Mouse (Mus musculus) neural tube, embryonic 13.5 days (tissue): ENCODE measurements around the gene Kif3c. TPM values are rescaled to one million over a fixed set of nuclear protein-coding genes. Genes with fewer than 3 reads are reported as not detected.
"Not testable (repeated sequence)": the region's sequence is repeated elsewhere in the genome, so short reads cannot be mapped to it uniquely, and the experiment has no call there.

Experiments
- ATAC-seq: fragments of 200-750 bp; cut with Nextera tagmentation; 2 replicates; pipeline ENCODE4 v1.8.0; 2017; ENCODE audit warnings: low read depth, mild to moderate bottlenecking, moderate TSS enrichment, moderate library complexity
- H3K27ac ChIP-seq: fragments of 300-500 bp; sonication (generic); replicated peaks from 2 replicates; pipeline ENCODE4 v1.5.1; 2015; ENCODE audit warnings: moderate library complexity, mild to moderate bottlenecking, inconsistent platforms
- H3K27me3 ChIP-seq: fragments of 300-500 bp; sonication (generic); 2 replicates; pipeline ENCODE4 v1.6.1; 2015; ENCODE audit warnings: mild to moderate bottlenecking, inconsistent platforms
- H3K36me3 ChIP-seq: fragments of 300-500 bp; sonication (generic); 2 replicates; pipeline ENCODE4 v1.6.1; 2015; ENCODE audit warnings: mild to moderate bottlenecking, inconsistent platforms
- H3K4me1 ChIP-seq: fragments of 300-500 bp; sonication (generic); replicated peaks from 2 replicates; pipeline ENCODE4 v1.6.1; 2015; ENCODE audit warnings: inconsistent platforms
- H3K4me2 ChIP-seq: fragments of 300-500 bp; sonication (generic); 2 replicates; pipeline ENCODE4 v1.6.1; 2015; ENCODE audit warnings: inconsistent platforms, mild to moderate bottlenecking, moderate library complexity
- H3K4me3 ChIP-seq: fragments of 300-500 bp; sonication (generic); 2 replicates; pipeline ENCODE4 v1.5.1; 2015; ENCODE audit warnings: mild to moderate bottlenecking, inconsistent platforms
- H3K9ac ChIP-seq: fragments of 300-500 bp; sonication (generic); 2 replicates; pipeline ENCODE4 v1.6.1; 2015; ENCODE audit warnings: moderate library complexity, mild to moderate bottlenecking, inconsistent platforms
- H3K9me3 ChIP-seq: fragments of 300-500 bp; sonication (generic); 2 replicates; pipeline ENCODE4 v1.6.1; 2016; ENCODE audit warnings: inconsistent platforms
- WGBS: fragments of 180-500 bp; shearing (Covaris S2); methylation state at CpG from one replicate; pipeline ENCODE4 v1.1.7; 2015; 5-methylcytosine and 5-hydroxymethylcytosine counted together
- polyA plus RNA-seq: library from polyadenylated mRNA; unstranded; fragments of >200 nt; fragmentation: Nextera tagmentation; extraction: Ambion mirVana; gene quantifications from 2 replicates; pipeline ENCODE4 v1.2.1, GENCODE M21; 2015

Kif3c gene
- polyA plus RNA-seq, 1 experiment from 2014 or later = 77.3 TPM

DNA sequence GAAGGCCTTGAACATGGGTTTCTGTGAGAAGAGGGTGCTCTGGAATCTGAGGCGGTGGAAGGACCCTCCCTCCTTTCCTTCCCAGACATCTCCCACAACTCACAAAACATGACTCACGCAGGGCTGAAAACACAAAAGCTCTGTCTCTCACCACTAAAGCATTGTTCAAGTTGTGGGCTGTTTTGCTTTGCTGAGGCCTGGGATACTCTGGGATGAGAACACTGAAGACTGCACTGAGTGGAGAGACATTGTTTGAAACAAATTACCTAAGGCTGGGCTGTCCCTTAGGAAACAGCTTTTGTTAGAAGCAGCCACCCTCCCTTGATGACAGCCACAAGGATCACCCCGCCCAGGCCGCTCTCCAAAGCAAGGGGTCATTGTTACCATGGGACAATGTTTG lies 28.2 kb downstream of the Kif3c start:
- Histone ChIP-seq H3K4me3 (no peak overlapping the region), H3K4me2 (no peak overlapping the region), H3K36me3 (peaks cover 80% of the 10 kb centered on the region), H3K4me1 (no peaks in the 10 kb centered on the region), H3K27me3 (no peaks in the 10 kb centered on the region), H3K9ac (no peak overlapping the region), H3K9me3 (no peaks in the 10 kb centered on the region), H3K27ac (no peak overlapping the region)
- ATAC-seq = no peak
- WGBS = 70% methylated on average over 4 of the region's 4 CpGs

DNA sequence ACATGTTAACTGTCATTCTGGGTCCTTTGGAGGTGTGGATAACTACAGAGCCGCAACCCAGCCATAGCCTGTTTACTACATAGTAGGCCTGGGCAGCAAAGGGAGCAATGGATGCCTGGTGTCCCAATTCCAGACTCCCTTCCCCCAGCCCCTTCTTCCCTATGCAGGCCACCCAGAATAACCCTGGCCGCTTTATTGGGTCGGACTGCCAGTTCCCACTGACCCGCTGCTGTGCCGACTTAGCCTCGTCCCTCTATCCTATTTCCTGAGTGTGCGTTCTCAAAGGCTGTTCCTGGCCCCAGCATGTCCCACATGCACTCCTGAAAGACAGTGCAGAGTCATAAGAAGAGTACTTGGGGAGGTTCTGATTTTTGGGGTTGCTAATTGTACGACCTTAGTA lies 32.0 kb downstream of the Kif3c start:
- H3K9ac ChIP-seq = no peak overlapping the region
- peaks cover 77% of the 10 kb centered on the region for H3K36me3 ChIP-seq
- no peaks in the 10 kb centered on the region for H3K4me1 ChIP-seq
- H3K27me3 ChIP-seq = no peaks in the 10 kb centered on the region
- H3K4me2 ChIP-seq = no peak overlapping the region
- 93% methylated on average over 8 of the region's 8 CpGs for WGBS
- H3K4me3 ChIP-seq = no peak overlapping the region
- no peak overlapping the region for H3K27ac ChIP-seq
- H3K9me3 ChIP-seq = no peaks in the 10 kb centered on the region
- no peak for ATAC-seq

DNA sequence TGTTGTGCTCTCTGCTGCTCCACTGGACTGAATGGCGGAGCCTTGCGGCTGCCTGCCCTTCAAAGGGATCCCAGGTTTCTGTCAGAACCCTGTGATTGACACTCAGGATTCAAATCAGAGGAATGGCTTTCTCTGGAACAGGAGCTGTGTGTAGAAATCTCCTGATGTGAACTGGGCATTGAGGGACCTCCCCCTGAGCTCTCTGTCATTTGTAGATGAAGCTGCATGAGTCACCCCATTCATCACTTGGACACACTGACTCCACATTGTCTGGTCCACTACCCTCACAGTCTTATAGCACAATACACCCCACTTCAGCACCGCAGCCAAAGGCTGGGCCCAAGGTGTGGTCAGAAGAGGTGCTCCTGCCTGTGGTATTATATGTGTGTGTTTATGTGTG lies 40.7 kb downstream of the Kif3c start:
- ATAC-seq, H3K4me2 ChIP-seq, H3K9me3 ChIP-seq, H3K27me3 ChIP-seq, H3K4me3 ChIP-seq, H3K4me1 ChIP-seq, H3K27ac ChIP-seq, H3K9ac ChIP-seq: not testable (repeated sequence)
- H3K36me3 ChIP-seq = peaks cover 55% of the 10 kb centered on the region
- 87% methylated on average over 3 of the region's 3 CpGs for WGBS

DNA sequence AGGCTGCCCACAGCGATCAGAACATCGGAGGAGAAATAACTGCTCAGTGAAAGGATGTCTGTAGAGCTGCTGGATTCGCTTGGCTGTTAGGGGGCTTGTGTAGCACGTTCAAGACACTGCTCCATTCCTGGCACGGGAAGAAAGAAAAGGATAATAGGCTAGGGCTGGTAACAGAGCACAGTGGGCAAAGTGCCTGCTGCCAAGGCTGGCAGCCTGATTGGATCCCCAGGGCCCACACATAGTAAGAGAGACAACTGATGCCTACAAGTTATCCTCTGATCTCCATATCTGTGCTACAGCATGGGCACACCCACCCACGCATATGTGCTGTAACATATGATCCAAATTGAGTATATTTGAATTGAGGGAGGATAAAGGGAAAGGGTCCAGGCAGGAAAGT lies 41.7 kb downstream of the Kif3c start:
- Histone ChIP-seq H3K4me3 (no peak overlapping the region), H3K9me3 (no peaks in the 10 kb centered on the region), H3K4me1 (no peaks in the 10 kb centered on the region), H3K36me3 (peaks cover 46% of the 10 kb centered on the region), H3K27me3 (no peaks in the 10 kb centered on the region), H3K4me2 (no peak overlapping the region), H3K27ac (no peak overlapping the region), H3K9ac (no peak overlapping the region)
- WGBS = 88% methylated on average over 6 of the region's 6 CpGs
- ATAC-seq = no peak

DNA sequence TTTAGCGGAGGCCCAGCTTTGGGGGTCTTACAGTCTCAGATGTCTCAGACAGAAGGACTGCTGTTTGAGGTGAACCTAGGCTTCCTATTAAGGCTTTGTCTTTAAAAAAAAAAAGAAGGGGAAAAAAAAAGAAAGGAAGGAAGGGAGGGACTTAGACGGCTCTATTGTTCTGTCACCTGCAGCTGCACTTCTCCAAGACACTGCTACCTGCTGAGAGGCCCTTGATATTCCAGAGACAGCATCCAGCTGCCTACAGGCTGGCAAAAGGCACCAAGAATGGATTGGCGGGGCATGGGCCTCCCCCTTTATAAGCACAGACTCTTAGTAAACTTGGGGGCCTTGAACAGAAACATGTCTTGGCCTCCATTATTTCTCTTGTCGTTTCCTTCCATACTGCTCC lies 50.0 kb downstream of the Kif3c start:
- Histone ChIP-seq H3K9me3 (no peaks in the 10 kb centered on the region), H3K27ac (no peak overlapping the region), H3K9ac (no peak overlapping the region), H3K4me2 (no peak overlapping the region), H3K36me3 (peaks cover 15% of the 10 kb centered on the region; the same call in 1 of the 2 replicates), H3K4me3 (no peak overlapping the region), H3K4me1 (no peaks in the 10 kb centered on the region), H3K27me3 (no peaks in the 10 kb centered on the region)
- 84% methylated on average over 4 of the region's 4 CpGs for WGBS
- ATAC-seq = no peak

DNA sequence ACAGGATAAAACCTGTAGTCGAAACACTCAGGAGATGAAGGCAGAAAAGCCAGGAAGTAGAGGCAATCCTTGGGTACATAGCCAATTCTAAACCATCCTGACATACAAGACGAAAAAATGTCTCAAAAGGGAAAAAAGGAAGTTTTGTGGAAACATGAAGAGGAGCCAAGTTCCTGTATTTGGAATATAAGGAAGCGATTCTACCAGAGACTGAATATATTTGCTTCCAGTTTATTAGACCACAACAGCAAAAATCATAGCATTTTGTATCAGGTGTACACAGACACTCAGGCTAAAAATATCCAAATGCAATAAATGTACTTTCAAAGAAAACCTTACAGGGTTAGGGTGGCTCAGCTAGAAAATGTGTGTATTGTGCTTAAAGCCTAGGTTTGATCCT lies 53.8 kb downstream of the Kif3c start:
- H3K27ac ChIP-seq = no peak overlapping the region
- no peak overlapping the region for H3K4me3 ChIP-seq
- peaks cover 31% of the 10 kb centered on the region for H3K36me3 ChIP-seq
- 92% methylated on average over 3 of the region's 3 CpGs for WGBS
- H3K4me1 ChIP-seq = no peaks in the 10 kb centered on the region
- H3K27me3 ChIP-seq = no peaks in the 10 kb centered on the region
- no peaks in the 10 kb centered on the region for H3K9me3 ChIP-seq
- no peak overlapping the region for H3K4me2 ChIP-seq
- no peak for ATAC-seq
- no peak overlapping the region for H3K9ac ChIP-seq

DNA sequence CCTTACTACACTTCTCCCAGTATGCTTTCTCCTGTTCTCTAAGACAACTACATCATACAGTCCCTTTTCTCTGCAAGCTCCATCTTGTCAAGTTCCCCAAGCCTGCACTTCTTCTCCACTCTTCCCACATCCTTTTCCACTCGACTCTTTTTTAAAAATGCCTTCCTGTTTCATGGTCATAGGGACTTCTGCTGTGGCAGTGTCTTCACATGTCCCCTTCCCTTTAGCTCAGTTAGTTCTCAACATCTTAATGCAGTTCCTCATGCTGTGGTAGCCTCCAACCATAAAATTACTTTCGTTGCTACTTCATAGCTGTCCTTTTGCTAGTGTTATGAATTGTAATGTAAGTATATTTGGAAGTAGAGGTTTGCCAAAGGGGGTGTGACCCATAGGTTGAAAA lies 55.6 kb downstream of the Kif3c start:
- WGBS = 92% methylated on average over 2 of the region's 2 CpGs
- no peaks in the 10 kb centered on the region for H3K27me3 ChIP-seq
- no peak for ATAC-seq
- no peak overlapping the region for H3K9ac ChIP-seq
- H3K27ac ChIP-seq = no peak overlapping the region
- H3K4me1 ChIP-seq = peaks cover 14% of the 10 kb centered on the region
- H3K9me3 ChIP-seq = no peaks in the 10 kb centered on the region
- no peak overlapping the region for H3K4me2 ChIP-seq
- H3K36me3 ChIP-seq = peaks cover 28% of the 10 kb centered on the region
- H3K4me3 ChIP-seq = no peak overlapping the region

DNA sequence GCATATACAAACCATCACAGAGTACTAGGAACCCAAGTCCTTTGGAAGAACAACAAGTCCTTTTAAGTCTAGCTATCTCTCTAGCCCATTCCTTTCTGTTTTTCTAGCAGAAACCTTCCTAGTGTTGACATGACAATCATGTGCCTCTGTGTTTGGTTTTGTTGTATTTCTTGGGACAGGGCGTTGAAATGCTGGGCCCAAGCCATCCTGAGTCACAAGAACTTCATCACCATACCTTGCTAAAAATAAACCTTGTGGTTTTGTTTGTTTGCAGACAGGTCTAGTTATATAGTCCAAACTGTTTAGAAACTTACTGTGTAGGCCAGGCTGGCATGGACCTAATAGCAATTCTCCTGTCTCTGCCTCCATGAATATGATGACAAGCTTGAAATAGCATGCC lies 57.9 kb downstream of the Kif3c start:
- no peaks in the 10 kb centered on the region for H3K9me3 ChIP-seq
- WGBS = 100% methylated on average over 1 of the region's 1 CpGs
- H3K36me3 ChIP-seq = peaks cover 16% of the 10 kb centered on the region
- H3K27ac ChIP-seq = no peak overlapping the region
- no peak overlapping the region for H3K9ac ChIP-seq
- H3K27me3 ChIP-seq = no peaks in the 10 kb centered on the region
- H3K4me2 ChIP-seq = no peak overlapping the region
- H3K4me3 ChIP-seq = no peak overlapping the region
- no peak for ATAC-seq
- peaks cover 17% of the 10 kb centered on the region for H3K4me1 ChIP-seq

DNA sequence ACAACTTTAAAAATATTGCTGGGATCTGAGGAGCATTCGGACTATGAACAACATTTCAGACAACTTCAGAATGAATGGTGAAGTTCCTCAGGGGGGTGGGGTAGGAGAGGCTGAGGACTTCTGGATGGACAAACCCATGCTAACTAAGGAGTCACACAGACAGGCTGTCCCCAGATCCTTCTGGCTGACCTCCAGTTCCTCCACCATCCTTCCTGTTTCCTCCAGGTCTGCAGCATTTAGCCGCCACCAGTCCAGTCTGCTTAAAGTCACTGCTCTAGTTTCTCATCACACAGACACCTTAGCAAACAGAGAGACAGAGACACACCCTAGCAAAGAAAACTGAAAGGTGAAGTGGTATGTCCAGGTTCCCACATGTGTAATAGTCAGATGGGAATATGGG lies 59.2 kb downstream of the Kif3c start:
- Histone ChIP-seq H3K4me2 (no peak overlapping the region), H3K4me1 (peaks cover 26% of the 10 kb centered on the region), H3K9me3 (no peaks in the 10 kb centered on the region), H3K4me3 (no peak overlapping the region), H3K9ac (no peak overlapping the region), H3K27me3 (no peaks in the 10 kb centered on the region), H3K27ac (no peak overlapping the region), H3K36me3 (peaks cover 16% of the 10 kb centered on the region)
- WGBS = 90% methylated on average over 2 of the region's 2 CpGs
- no peak for ATAC-seq

DNA sequence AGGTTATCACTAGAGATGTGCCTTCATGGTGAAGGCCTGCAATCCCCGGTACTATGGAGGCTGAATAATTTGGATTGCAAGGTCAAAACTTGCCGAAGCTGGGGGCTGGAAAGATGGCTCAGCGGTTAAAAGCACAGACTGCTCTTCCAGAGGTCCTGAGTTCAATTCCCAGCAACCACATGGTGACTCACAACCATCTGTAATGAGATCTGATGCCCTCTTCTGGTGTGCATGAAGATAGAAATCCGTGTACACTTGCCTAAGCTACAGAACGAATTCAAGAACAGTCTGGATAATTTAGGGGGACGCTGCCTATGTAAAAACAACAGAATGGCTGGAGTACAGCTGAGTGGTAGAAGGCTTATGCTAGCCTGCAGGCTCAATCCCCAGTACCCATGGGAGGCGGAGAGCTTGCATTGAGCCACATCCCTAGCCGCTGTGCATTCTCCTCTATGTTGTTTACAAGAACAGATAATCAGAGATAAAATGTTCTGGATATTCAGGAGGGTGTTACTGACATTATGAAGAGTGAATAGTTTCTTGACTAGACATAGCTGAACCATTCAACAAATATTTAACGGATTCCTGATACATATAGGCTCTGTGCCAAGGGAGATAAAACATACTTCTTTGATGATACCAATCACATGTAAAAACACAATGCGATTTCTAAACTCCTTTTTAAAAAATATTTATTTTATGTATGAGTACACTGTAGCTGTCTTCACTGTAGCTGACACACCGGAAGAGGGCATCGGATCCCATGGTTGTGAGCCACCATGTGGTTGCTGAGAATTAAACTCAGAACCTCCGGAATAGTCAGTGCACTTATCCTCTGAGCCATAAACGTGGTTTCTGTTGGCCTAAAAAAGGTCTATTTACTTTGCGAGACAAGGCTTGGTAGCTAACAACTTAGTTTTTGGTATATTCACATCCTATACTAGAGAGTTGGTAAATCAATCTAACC lies 60.7 kb downstream of the Kif3c start:
- WGBS = 47% methylated on average over 15 of the region's 15 CpGs
- H3K4me1 ChIP-seq = peaks cover 26% of the 10 kb centered on the region

DNA sequence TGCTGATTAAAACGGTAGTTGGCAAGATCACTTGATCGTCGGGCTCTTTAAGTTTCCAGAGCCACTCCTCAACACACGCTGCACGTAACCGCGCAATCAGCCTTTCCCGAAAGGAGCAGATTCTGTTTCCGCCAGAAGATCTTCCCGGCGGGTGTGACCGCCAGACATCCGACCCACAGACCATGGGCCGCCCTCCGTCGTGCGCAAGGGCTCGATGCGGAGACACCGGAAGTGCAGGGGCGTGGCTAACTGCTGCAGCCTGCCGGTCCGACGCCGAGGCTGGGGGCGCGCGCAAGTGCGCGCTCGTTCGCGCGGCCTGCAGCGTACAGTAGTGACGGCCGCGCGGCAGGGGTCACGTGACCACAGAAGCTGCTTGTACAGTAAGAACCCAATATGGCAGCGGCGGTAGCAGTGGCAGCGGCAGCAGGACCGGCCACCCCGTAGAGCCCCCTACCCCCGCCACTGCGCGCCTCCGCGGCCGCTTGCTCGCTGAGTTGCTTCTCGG lies 61.6 kb downstream of the Kif3c start, which contains the start of gene Asxl2:
Gene Asxl2 (plus strand): TSS at position 328 of the 505 bp plus-strand sequence.
- Histone ChIP-seq H3K9me3 (no peaks in the 10 kb centered on the region), H3K4me1 (peaks cover 29% of the 10 kb centered on the region), H3K27me3 (no peaks in the 10 kb centered on the region), H3K36me3 (peaks cover 14% of the 10 kb centered on the region), H3K9ac (peak within 1 kb of the TSS; percentile 91), H3K4me2 (peak within 1 kb of the TSS; percentile 69), H3K4me3 (peak within 1 kb of the TSS; percentile 96), H3K27ac (peak within 1 kb of the TSS; percentile 95)
- WGBS = under 1% methylated on average over 53 of the region's 53 CpGs
- peak; percentile 95 for ATAC-seq

More for the DNA sequence above, 60.7 kb downstream of the Kif3c start:
- Histone ChIP-seq H3K9me3 (no peaks in the 10 kb centered on the region), H3K27ac (peak overlapping the region; percentile 95), H3K4me3 (peak overlapping the region; percentile 96), H3K36me3 (peaks cover 16% of the 10 kb centered on the region), H3K4me2 (peak overlapping the region; percentile 69), H3K9ac (peak overlapping the region; percentile 66), H3K27me3 (no peaks in the 10 kb centered on the region)
- peak; percentile 63 for ATAC-seq

DNA sequence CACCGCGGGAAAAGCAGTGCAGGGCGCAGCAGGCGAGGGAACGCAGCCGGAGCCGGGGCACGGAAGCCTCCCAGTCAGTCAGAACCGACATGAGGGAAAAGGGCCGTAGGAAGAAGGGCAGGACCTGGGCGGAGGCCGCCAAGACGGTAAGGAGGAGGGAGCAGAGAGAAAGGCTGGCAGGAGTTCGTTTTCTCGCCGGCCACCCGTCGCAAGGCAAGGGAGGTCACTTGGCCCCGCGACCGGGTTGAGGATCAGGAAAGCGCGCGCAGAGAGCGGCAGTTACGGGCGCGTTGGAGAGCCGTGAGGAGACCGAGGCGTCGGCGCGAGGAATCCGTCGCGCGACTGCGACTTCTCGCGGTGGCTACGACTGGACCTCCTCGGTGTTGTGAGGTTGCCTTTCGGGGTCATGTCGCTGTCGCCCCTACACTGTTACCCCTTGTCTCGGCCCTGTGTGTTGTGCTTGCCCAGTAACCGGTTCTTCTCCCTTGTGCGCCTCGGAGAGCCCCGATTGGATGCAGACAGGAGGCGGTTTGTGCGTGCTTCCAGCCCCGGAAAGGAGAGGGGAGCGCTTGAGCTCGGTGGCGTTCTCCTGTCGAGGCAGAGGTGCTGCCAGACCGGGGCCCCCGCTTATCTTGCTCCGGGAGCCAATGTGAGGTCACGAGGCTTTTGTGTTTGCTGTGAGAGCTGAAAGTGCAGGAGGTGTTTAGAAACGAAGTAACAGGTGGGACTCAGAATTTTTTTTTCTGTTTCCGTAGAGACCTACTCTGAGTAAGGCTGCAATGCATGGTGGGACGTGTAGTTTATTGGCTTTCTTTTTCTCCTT lies 62.3 kb downstream of the Kif3c start:
- peaks cover 33% of the 10 kb centered on the region for H3K4me1 ChIP-seq
- ATAC-seq = peak; percentile 65
- H3K9me3 ChIP-seq = no peaks in the 10 kb centered on the region
- peaks cover 7% of the 10 kb centered on the region for H3K36me3 ChIP-seq
- peak overlapping the region; percentile 96 for H3K4me3 ChIP-seq
- peak overlapping the region; percentile 91 for H3K9ac ChIP-seq
- peak overlapping the region; percentile 69 for H3K4me2 ChIP-seq
- peak overlapping the region; percentile 95 for H3K27ac ChIP-seq
- H3K27me3 ChIP-seq = no peaks in the 10 kb centered on the region
- WGBS = under 1% methylated on average over 65 of the region's 65 CpGs
